In genomic region chr11:87004960-87005755, GRCm38 (mm10) we compare ENCODE assay signal across 13 mouse cellular contexts. TPM values are rescaled to one million over a fixed set of nuclear protein-coding genes. Genes with fewer than 3 reads are reported as not detected.
DNase-seq lines count a peak whose midpoint lies in the region; ATAC-seq and TF ChIP-seq lines count a peak whose summit lies in the region.
"Had no signal": no experiment of that assay in that cellular context is flagged by ENCODE, and none has a peak within 500 bp of the region (broad histone marks: within the 10 kb centered on the region; RNA-seq: fewer than 3 reads in every experiment).

No protein-coding gene starts in this region.

- no peaks in the 10 kb centered on the region for H3K36me3 ChIP-seq in kidney, adult 2 months (ENCODE audit: control insufficient read depth, insufficient read depth, low read length)
- no peaks in the 10 kb centered on the region for H3K36me3 ChIP-seq in thymus, adult 2 months (ENCODE audit: control insufficient read depth, insufficient read depth, low read length)
- H3K36me3 ChIP-seq in stomach, embryonic 16.5 days (ENCODE audit: control insufficient read depth, insufficient read depth, low read length): no peaks in the 10 kb centered on the region
- H3K36me3 ChIP-seq: liver, embryonic 13.5 days; midbrain, embryonic 13.5 days had no signal

- no peaks in the 10 kb centered on the region for H3K4me1 ChIP-seq in kidney, adult 2 months (ENCODE audit: control insufficient read depth, insufficient read depth, low read length)
- peaks cover 11% of the 10 kb centered on the region for H3K4me1 ChIP-seq in thymus, adult 2 months (replicated peaks; ENCODE audit: control insufficient read depth, insufficient read depth, low read length)
- H3K4me1 ChIP-seq in stomach, embryonic 16.5 days (ENCODE audit: control insufficient read depth, insufficient read depth, low read length): peaks cover 3% of the 10 kb centered on the region; the same call in 1 of the 2 replicates
- H3K4me1 ChIP-seq: liver, embryonic 13.5 days had no signal

- no peak for TF ChIP-seq CTCF in kidney, adult 2 months (conservative IDR thresholded peaks at IDR 0.05; ENCODE audit: insufficient read depth, insufficient read length, low read depth, low read length)
- no peak for TF ChIP-seq CTCF in thymus, adult 2 months (IDR thresholded peaks at IDR 0.05; ENCODE audit: borderline replicate concordance, control insufficient read depth, extremely low read depth, insufficient read depth, low read length, poor library complexity)

- H3K9ac ChIP-seq in stomach, embryonic 16.5 days (ENCODE audit: low read length): no peak overlapping the region
- H3K9ac ChIP-seq: liver, embryonic 13.5 days; midbrain, embryonic 13.5 days had no signal

- 54% methylated on average over 12 of the region's 12 CpGs for WGBS in kidney, adult 2 months
- WGBS in thymus, adult 2 months: 66% methylated on average over 12 of the region's 12 CpGs
- 49% methylated on average over 12 of the region's 12 CpGs for WGBS in stomach, embryonic 16.5 days

- 0 out of 2 replicates have a peak overlapping the region, but pooled peaks have one; percentile 5 for H3K27ac ChIP-seq in kidney, adult 2 months (ENCODE audit: insufficient read depth, low read depth, low read length)
- peak overlapping the region; percentile 9; the same call in 1 of the 2 replicates for H3K27ac ChIP-seq in thymus, adult 2 months (ENCODE audit: control insufficient read depth, insufficient read depth, low read length)
- H3K27ac ChIP-seq in stomach, embryonic 16.5 days (ENCODE audit: low read length): peak overlapping the region; percentile 64; the same call in 1 of the 2 replicates
- H3K27ac ChIP-seq: liver, embryonic 13.5 days; midbrain, embryonic 13.5 days had no signal

- DNase-seq in embryo, embryonic 9.5 days (ENCODE audit: extremely low spot score): peak; percentile 10
- no peak for DNase-seq in embryo, embryonic 11 days
- no peak for DNase-seq in kidney, adult 2 months
- no peak for DNase-seq in kidney, adult 18-20 months
- DNase-seq in thymus, adult 2 months: no peak
- DNase-seq in thymus, postnatal 10 days (ENCODE audit: low spot score in 2 of 2): no peak
- no peak for DNase-seq in cerebellum, postnatal 4 days (ENCODE audit: low spot score in 2 of 2)
- DNase-seq: gastrocnemius, postnatal 36 days; liver, embryonic 13.5 days; right cerebral cortex, postnatal 14 days had no signal

- TF ChIP-seq POLR2A in kidney, adult 2 months (IDR thresholded peaks at IDR 0.05; ENCODE audit: low read depth, low read length): no peak
- TF ChIP-seq POLR2A in thymus, adult 2 months (IDR thresholded peaks at IDR 0.05; ENCODE audit: control insufficient read depth, extremely low read depth, insufficient read depth, low read length, poor library complexity): no peak

- ATAC-seq in stomach, embryonic 16.5 days (ENCODE audit: insufficient read depth, low FRiP score): no peak
- ATAC-seq: forebrain, embryonic 16.5 days; midbrain, embryonic 13.5 days had no signal

- no peak overlapping the region for H3K4me3 ChIP-seq in kidney, adult 2 months (ENCODE audit: insufficient read depth, low read depth, low read length)
- no peak overlapping the region for H3K4me3 ChIP-seq in thymus, adult 2 months (ENCODE audit: control insufficient read depth, insufficient read depth, low read length)
- no peak overlapping the region for H3K4me3 ChIP-seq in stomach, embryonic 16.5 days (replicated peaks; ENCODE audit: low read length)
- H3K4me3 ChIP-seq: liver, embryonic 13.5 days; midbrain, embryonic 13.5 days had no signal

- H3K9me3 ChIP-seq in stomach, embryonic 16.5 days (replicated peaks; ENCODE audit: control insufficient read depth, low read length): no peaks in the 10 kb centered on the region
- H3K9me3 ChIP-seq: liver, embryonic 13.5 days; midbrain, embryonic 13.5 days had no signal

- no peak overlapping the region for H3K4me2 ChIP-seq in stomach, embryonic 16.5 days (ENCODE audit: low read depth, low read length)
- H3K4me2 ChIP-seq: liver, embryonic 13.5 days; midbrain, embryonic 13.5 days had no signal

- H3K27me3 ChIP-seq in kidney, adult 2 months (replicated peaks; ENCODE audit: control insufficient read depth, insufficient read depth, low read length): no peaks in the 10 kb centered on the region
- H3K27me3 ChIP-seq in thymus, adult 2 months (ENCODE audit: control insufficient read depth, insufficient read depth, low read length): no peaks in the 10 kb centered on the region
- H3K27me3 ChIP-seq in stomach, embryonic 16.5 days (ENCODE audit: control insufficient read depth, insufficient read depth, low read length): no peaks in the 10 kb centered on the region
- H3K27me3 ChIP-seq: liver, embryonic 13.5 days; midbrain, embryonic 13.5 days had no signal

RNA-seq across cellular contexts. Expression of gene Ypel2, which starts 11.7 kb away (rescaled TPM):
- 4.7 TPM in 2 replicates for polyA plus RNA-seq in kidney, adult 2 months (2012; rRNA removed)
- polyA plus RNA-seq in thymus, adult 2 months (2012; rRNA removed): 16.0 and 16.2 TPM in 2 replicates
- 7.7 and 8.1 TPM in 2 replicates for polyA plus RNA-seq in stomach, embryonic 16.5 days (2015; fragmentation: Nextera tagmentation; extraction: Ambion mirVana)

Comparison
In these comparisons a context has a peak if more than half of its experiments do, and no peak if none do; other contexts are left out.
1. H3K27ac ChIP-seq: peak in every context shown above with its lines; median percentile 64 in stomach, embryonic 16.5 days; 9 in thymus, adult 2 months; 5 in kidney, adult 2 months.